Mouse (Mus musculus): ENCODE measurements around the gene Gm20388.

GRCm38 (mm10) chr8:122140411-122140810 lies 2229.8 kb downstream of the Gm20388 start:
- no peak for TF ChIP-seq CTCF (IDR thresholded peaks at IDR 0.05; ENCODE audit: borderline replicate concordance, insufficient read depth, low read depth, low read length)
- TF ChIP-seq POLR2A (IDR thresholded peaks at IDR 0.05; ENCODE audit: borderline replicate concordance, insufficient read depth, low read length), result no peak
